Mouse (Mus musculus) pancreas, adult 10 weeks (tissue): ENCODE data around the gene Tcam1. TPM values are rescaled to one million over a fixed set of nuclear protein-coding genes. Genes with fewer than 3 reads are reported as not detected.

Experiments
- polyA plus RNA-seq: library from polyadenylated mRNA; stranded (reverse); fragments of 350-450 nt; fragmentation: Illumina TruSeq; extraction: RNeasy Lipid Tissue Mini Kit (QIAGEN cat#74804); gene quantifications from one replicate; pipeline ENCODE4 v1.2.3, GENCODE M21; 2015; ENCODE audit warnings: low read depth, low replicate concordance; ENCODE audit not compliant: insufficient read depth

Tcam1 gene
- polyA plus RNA-seq, result not detected

GRCm38 (mm10) chr11:106276454-106276853, at the start of gene Tcam1:
Gene Tcam1 (plus strand): TSS chr11:106276672.

GRCm38 (mm10) chr11:106255685-106256451, 20.6 kb upstream of the Tcam1 start, which contains the start of the genes Ftsj3 and Psmc5:
Gene Ftsj3 (minus strand): TSS chr11:106256079.
Gene Psmc5 (plus strand): TSS chr11:106256154.

GRCm38 (mm10) chr11:106272644-106273310, 3.7 kb upstream of the Tcam1 start, which contains the start of gene Smarcd2:
Gene Smarcd2 (minus strand): TSS chr11:106272972.

GRCm38 (mm10) chr11:106301765-106302164, 25.3 kb downstream of the Tcam1 start, which contains the start of gene Gh:
Gene Gh (minus strand): TSS chr11:106301865.

DNA sequence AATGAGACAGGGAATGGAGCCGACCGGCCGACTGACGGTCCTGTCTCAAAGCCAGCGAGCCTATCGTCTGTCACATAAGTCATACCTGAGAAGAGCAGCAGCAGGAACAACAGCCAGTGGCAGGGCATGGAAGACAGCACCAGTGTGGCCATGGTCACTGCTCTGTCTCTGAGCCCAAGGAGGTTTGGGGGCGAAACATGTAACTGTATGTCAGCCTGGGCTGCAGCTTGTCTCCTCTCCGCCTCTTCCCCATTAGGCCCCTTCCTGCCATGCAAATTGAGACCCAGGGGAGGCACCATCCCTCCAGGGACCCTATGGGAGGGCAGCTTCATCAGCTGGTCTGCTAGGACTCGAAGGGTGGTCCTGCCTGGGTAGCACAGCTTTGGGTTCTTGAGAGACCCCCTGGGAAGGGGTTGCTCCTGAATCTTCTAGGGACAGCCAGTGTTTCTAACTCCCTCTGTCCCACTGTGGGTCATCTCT, 37.9 kb downstream of the Tcam1 start, which contains the start of gene Cd79b:
Cd79b (minus strand) TSS at position 430 of the 480 bp plus-strand sequence.

Other genes with a start within 250 kb of the Tcam1 start
- 8.3 TPM for gene Dcaf7, start 239.8 kb upstream of the Tcam1 start, polyA plus RNA-seq
- gene Taco1, start 210.6 kb upstream of the Tcam1 start, polyA plus RNA-seq, result 2.0 TPM
- gene Map3k3, start 192.1 kb upstream of the Tcam1 start, polyA plus RNA-seq, result 8.0 TPM
- not detected for gene Gm10840, start 115.8 kb upstream of the Tcam1 start, polyA plus RNA-seq
- 3.0 TPM for gene Limd2, start 115.8 kb upstream of the Tcam1 start, polyA plus RNA-seq
- 2.8 TPM for gene Strada, start 74.5 kb upstream of the Tcam1 start, polyA plus RNA-seq
- 12.5 TPM for gene Ccdc47, start 60.3 kb upstream of the Tcam1 start, polyA plus RNA-seq
- gene Ddx42, start 59.7 kb upstream of the Tcam1 start, polyA plus RNA-seq, result 9.1 TPM
- 7.7 TPM for gene Ftsj3, start 20.6 kb upstream of the Tcam1 start, polyA plus RNA-seq
- gene Psmc5, start 20.5 kb upstream of the Tcam1 start, polyA plus RNA-seq, result 24.6 TPM
- 33.7 TPM for gene Smarcd2, start 3.7 kb upstream of the Tcam1 start, polyA plus RNA-seq
- gene Gh, start 25.2 kb downstream of the Tcam1 start, polyA plus RNA-seq, result not detected
- 1.7 TPM for gene Cd79b, start 38.1 kb downstream of the Tcam1 start, polyA plus RNA-seq
- gene Scn4a, start 76.6 kb downstream of the Tcam1 start, polyA plus RNA-seq, result not detected
- not detected for gene Prr29, start 88.8 kb downstream of the Tcam1 start, polyA plus RNA-seq
- 16.8 TPM for gene Icam2, start 111.4 kb downstream of the Tcam1 start, polyA plus RNA-seq
- gene Ern1, start 211.2 kb downstream of the Tcam1 start, polyA plus RNA-seq, result 7.2 TPM